Mouse (Mus musculus): ENCODE measurements around the gene Wrap73.
A peak's percentile ranks its signal among the peaks of the same experiment; 100 is the strongest.

Gene Wrap73

DNA sequence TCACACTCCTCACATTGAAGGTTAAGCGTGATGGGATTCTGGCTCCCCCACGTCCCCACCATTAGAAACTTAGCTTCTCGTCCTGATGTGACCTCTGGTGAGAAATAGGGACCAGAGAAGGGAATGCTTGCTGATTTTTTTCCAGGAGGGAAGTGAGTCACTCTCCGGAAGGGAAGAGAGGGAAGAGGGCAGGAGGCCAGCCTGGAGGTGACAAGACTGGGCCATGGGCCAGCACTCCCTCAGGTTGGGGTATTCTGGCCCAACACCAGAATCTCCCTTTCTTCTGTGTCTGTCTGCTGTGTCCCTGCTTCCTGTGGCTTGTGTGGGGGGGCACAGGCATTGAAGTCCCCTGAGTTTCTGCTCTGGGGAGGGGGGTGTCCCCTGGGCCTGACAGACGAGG is 41.4 kb downstream of the Wrap73 start:
- DNase-seq (ENCODE audit: low spot score in 2 of 2) = no peak

- DNase-seq (ENCODE audit: low spot score in 2 of 2) = no peak
Measured at GRCm38 (mm10) chr4:154185001-154185400, 42.8 kb downstream of the Wrap73 start.

DNA sequence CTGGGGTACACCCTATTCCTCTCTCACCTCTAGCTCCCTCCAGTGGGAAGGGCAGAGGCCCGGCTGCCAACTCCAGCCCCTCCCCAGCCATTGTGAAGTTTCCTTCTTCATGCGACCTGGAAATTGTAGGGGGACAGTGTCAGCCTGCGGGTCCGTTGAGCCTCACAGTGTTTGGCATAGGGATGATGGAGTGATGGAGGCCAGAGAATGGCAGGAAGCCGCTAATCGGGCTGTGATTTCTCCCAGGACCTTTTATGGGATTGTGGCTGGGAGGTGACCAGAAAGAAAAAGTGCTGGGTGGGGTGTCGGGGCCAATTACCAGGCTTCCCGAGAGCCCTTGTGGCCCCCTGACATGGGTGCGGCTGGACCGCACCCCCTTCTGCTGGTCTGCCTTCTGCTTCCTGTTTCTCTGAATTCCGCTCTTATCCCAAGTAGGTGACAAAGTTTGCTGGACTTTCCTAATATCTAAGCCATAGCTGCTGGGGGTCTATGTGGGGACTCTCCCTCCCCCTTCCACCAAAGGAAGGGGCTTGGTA is 43.9 kb downstream of the Wrap73 start:
- no peak for DNase-seq (ENCODE audit: low spot score in 2 of 2)

- DNase-seq (ENCODE audit: low spot score in 2 of 2) = no peak
Measured at GRCm38 (mm10) chr4:154188948-154189347, 46.8 kb downstream of the Wrap73 start.

DNA sequence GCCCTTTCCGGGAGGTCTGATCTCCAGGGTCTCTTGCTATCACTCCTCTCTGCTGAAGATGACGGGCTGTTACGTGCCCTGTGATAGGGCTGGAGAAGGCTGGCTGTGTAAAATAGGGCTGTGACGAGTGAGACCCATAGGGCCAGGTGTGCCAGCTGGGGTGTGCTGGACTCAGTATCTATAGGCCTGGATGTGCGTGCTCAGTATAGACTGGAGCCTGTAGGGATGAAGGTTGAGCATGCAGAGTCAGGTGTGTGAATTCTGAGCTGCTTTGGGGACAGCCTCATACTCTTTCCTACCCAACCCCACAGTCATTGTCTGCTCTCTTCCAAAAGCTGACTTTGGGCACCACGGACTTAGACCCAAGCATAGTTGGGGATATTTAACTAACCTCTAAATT is 55.8 kb downstream of the Wrap73 start:
- no peak for DNase-seq (ENCODE audit: low spot score in 2 of 2)

DNA sequence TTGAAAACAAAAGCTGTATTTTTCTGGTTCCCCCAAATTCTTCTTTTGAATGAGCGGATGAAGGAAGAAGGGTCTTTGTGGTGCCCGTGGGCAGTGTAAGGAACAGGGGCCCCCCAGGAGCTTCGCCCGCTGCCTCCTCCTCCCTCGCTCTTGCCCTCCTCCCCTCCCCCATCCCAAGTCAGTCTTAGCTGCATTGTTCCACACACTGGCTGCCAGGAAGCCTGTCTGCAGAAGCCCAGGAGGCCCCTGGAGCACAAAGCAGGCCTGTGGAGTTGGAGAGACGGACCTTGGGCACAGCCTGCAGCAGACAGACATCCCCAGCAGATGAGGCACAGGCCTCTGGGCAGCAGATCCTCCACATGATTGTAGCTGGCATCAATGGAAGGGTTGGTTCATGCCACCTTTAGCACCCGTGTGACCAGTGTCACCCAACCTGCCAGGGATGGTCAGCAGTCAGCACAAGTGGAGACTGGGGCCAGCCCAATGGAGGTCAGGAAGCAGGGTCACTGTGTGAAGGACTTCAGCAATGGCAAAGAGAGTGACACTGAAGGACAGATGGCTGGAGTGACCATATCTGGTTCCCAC is 56.3 kb downstream of the Wrap73 start:
- no peak for DNase-seq (ENCODE audit: low spot score in 2 of 2)

DNA sequence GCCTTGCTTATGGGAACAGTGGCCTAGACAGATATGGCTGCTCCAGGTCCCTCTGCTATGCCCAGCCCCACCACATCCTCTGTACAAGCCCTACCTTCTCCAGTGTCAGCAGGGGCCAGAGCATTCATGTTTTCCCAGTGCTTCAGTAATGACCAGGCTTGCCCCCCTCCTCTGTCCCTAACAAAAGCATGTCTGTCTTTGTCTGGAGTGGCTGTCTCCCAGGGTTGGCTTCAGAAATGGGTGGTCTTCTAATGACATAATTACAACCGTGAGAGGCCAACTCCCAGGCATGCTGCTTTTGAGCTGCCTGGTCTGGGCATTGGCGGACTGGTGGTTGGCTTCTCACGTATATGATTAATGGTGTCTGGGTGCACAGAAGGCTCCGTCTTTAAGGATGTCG is 59.3 kb downstream of the Wrap73 start:
- DNase-seq (ENCODE audit: low spot score in 2 of 2) = no peak

- DNase-seq (ENCODE audit: low spot score in 2 of 2) = no peak
Measured at GRCm38 (mm10) chr4:154204532-154204931, 62.4 kb downstream of the Wrap73 start.

DNA sequence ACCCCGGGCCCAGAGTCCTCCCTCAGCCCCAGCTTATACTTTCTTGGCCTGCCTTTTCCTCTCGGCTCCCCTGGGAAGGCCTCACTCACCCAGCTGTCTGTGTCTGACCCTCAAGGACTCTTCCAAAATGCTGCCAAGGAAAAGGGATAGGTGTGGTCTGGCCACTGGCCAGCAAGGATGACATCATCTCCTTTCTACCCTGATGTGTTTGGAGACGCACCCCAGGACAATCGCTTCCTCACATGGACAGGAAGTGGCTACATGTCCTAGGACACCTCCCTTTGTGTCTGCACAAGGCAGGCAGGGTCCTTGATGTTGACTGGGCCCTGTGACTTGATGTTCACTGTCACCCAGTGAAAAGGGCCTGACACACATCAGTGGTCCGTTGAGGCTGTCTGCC is 63.2 kb downstream of the Wrap73 start:
- DNase-seq (ENCODE audit: low spot score in 2 of 2) = no peak

- DNase-seq (ENCODE audit: low spot score in 2 of 2) = peak; percentile 45 to 80
Measured at GRCm38 (mm10) chr4:154207261-154207660, 65.1 kb downstream of the Wrap73 start.

DNA sequence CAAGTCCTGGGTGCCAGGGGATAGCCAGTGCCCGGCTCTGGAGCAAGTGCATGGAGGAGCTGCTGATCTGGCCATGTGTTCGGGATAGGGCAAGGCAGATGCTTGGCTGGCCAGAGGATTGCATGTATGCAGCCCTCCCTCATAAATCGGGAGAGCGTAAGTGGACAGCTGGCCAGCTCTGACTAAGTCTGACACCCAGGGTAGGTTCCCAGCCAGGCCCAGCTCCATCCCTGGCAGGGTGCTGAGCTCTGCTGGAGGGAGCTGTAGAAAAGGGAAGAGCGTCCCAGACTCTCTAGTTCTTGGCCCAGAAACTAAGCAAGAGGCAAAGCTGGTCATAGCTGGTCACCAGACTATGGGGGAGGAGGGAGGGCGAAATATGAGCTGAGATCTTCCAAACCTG is 66.9 kb downstream of the Wrap73 start:
- no peak for DNase-seq (ENCODE audit: low spot score in 2 of 2)

DNA sequence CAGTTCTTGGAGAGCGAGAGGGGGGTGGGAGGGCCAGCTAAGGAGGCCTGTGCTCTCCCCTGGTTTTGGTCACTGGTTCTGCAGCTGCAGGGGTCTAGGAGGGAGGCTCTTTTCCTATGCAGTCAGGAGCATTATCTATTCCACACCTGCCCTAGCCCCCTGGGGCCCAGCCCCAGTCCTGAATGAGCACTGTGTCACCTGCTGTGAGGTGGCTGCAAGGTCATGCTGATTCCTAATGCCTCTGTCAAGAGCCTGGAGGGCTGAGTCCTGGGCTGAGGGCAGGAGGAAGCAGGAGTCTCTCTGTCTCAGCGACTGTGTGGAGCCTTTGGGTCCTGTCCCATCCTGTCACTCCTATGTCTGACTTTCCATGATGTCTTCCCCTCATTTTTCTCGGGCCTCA is 67.7 kb downstream of the Wrap73 start:
- DNase-seq (ENCODE audit: low spot score in 2 of 2) = no peak

DNA sequence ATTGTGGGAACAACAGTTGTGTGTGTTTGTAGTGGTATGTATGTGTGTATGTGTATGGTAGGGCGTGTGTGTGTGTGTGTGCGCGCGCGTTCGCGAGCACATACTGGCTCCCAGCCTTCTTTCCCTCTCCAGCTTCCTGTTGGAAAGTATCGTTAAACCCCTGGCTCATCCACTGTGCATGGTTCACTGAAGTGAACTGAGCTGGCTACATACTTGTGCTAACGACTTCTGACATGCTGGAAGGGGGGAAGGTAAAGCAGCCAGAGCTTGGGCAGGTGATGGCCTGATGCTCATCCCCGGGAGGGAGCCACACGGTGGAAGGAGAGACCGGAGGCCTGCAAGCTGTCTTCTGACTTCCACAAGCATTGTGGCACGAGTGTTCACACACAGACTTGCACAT is 69.3 kb downstream of the Wrap73 start:
- DNase-seq (ENCODE audit: low spot score in 2 of 2) = no peak

GRCm38 (mm10) chr4:154213586-154213985 is 71.4 kb downstream of the Wrap73 start:
- no peak for DNase-seq (ENCODE audit: low spot score in 2 of 2)

GRCm38 (mm10) chr4:154214075-154214474 is 71.9 kb downstream of the Wrap73 start:
- no peak for DNase-seq (ENCODE audit: low spot score in 2 of 2)

All from spleen, postnatal 4 days (tissue).